Mouse (Mus musculus): ENCODE data around the gene Calcb. TPM values are rescaled to one million over a fixed set of nuclear protein-coding genes. Genes with fewer than 3 reads are reported as not detected.
"Not testable (repeated sequence)": the region's sequence is repeated elsewhere in the genome, so short reads cannot be mapped to it uniquely, and the experiment has no call there.

The Calcb gene
- polyA plus RNA-seq, 1 experiment from 2014 or later, result 2.2 TPM

DNA sequence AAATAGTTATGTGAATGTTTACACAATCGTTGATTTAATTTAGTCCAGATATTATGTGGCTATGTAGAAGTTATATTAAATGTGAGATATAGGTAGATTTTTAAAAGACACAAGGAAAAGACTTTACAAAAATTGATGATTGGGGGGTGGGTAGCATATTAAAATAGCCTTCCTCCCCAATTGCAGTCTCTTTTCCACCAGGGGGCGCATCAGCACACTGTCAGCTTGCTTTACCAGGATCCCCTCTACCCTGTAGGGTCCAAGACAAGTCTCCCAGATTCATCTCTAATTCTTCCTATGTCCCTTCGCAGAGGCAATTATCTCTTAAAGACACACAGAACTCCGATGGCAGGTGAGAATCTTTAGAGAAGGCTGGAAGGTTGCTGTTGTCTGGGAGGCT is 13.3 kb downstream of the Calcb start:
- not testable (repeated sequence) for H3K27ac ChIP-seq (replicated peaks); H3K4me3 ChIP-seq (replicated peaks); H3K27me3 ChIP-seq; H3K4me2 ChIP-seq (replicated peaks); H3K36me3 ChIP-seq; ATAC-seq (ENCODE audit: insufficient number of reproducible peaks, low FRiP score, low TSS enrichment, low read depth); H3K4me1 ChIP-seq; H3K9ac ChIP-seq; H3K9me3 ChIP-seq (replicated peaks)
- 37% methylated on average over 4 of the region's 4 CpGs for WGBS

- Histone ChIP-seq H3K4me2 (replicated peaks) (no peak overlapping the region), H3K4me3 (replicated peaks) (no peak overlapping the region), H3K36me3 (no peaks in the 10 kb centered on the region), H3K27ac (replicated peaks) (no peak overlapping the region), H3K4me1 (no peaks in the 10 kb centered on the region), H3K9ac (no peak overlapping the region), H3K9me3 (replicated peaks) (no peaks in the 10 kb centered on the region), H3K27me3 (no peaks in the 10 kb centered on the region)
- ATAC-seq (ENCODE audit: insufficient number of reproducible peaks, low FRiP score, low TSS enrichment, low read depth), result no peak
- whole genome bisulfite sequencing, result 72% methylated on average over 5 of the region's 5 CpGs
Measured at GRCm38 (mm10) chr7:114736256-114736655, 17.8 kb downstream of the Calcb start.

GRCm38 (mm10) chr7:114738166-114738565 is 19.7 kb downstream of the Calcb start:
- Histone ChIP-seq H3K9ac (no peak overlapping the region), H3K36me3 (no peaks in the 10 kb centered on the region), H3K4me1 (no peaks in the 10 kb centered on the region), H3K4me2 (replicated peaks) (no peak overlapping the region), H3K27me3 (no peaks in the 10 kb centered on the region), H3K9me3 (replicated peaks) (no peaks in the 10 kb centered on the region), H3K4me3 (replicated peaks) (no peak overlapping the region), H3K27ac (replicated peaks) (no peak overlapping the region)
- peak; percentile 69; the same call in 1 of the 2 replicates for ATAC-seq (ENCODE audit: insufficient number of reproducible peaks, low FRiP score, low TSS enrichment, low read depth)

GRCm38 (mm10) chr7:114740360-114741165 is 22.1 kb downstream of the Calcb start:
- no peaks in the 10 kb centered on the region for H3K36me3 ChIP-seq
- H3K9ac ChIP-seq, result no peak overlapping the region
- no peak overlapping the region for H3K4me2 ChIP-seq (replicated peaks)
- H3K4me3 ChIP-seq (replicated peaks), result no peak overlapping the region
- H3K27ac ChIP-seq (replicated peaks), result no peak overlapping the region
- WGBS, result 52% methylated on average over 6 of the region's 6 CpGs
- no peaks in the 10 kb centered on the region for H3K9me3 ChIP-seq (replicated peaks)
- peaks cover 11% of the 10 kb centered on the region for H3K4me1 ChIP-seq
- 0 out of 2 replicates have a peak, but pooled peaks cover under 1% of the 10 kb centered on the region for H3K27me3 ChIP-seq
- no peak for ATAC-seq (ENCODE audit: insufficient number of reproducible peaks, low FRiP score, low TSS enrichment, low read depth)

DNA sequence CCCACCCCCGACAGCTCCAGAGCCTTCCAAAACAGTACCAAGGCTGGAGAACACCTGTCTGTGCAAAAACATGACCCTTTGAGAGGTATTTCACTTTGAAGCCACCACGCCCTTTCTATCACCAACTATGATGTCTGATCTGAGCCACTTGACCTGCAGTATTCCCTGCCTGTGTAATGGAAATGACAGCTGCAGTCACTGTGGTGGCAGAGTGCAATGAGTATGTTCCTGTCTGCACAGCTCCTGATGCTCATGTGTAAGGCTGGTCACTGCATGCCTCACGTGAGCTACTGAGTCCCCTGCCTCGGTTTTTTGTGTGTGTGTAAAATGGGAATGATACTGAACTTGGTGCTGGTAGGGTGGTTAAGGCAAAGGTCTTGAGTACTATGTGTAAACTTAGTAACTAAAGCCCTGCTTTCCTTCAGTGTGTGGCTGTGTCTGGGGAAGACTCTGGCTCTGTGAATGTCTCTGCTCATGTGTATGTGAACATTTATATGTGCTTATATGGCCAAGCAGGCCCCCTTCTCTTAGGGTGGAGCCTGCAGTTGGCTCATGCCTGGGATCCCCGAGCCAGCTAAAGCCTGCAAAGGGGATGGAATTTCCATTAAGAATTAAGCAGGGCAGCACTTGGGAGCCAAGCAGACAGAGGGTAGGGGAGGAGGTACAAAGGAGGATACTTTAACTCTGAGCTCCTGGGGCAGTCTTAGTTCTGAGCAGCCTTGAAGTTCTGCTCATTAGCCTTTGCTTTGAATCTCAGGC is 24.8 kb downstream of the Calcb start, which contains the start of gene Insc:
TSS of gene Insc (plus strand) at position 673 of the 759 bp plus-strand sequence.
- Histone ChIP-seq H3K4me3 (replicated peaks) (no peak within 1 kb of the TSS), H3K27ac (replicated peaks) (no peak within 1 kb of the TSS), H3K27me3 (0 out of 2 replicates have a peak, but pooled peaks cover 11% of the 10 kb centered on the region), H3K4me2 (replicated peaks) (no peak within 1 kb of the TSS), H3K9ac (no peak within 1 kb of the TSS), H3K9me3 (replicated peaks) (no peaks in the 10 kb centered on the region), H3K4me1 (peaks cover 15% of the 10 kb centered on the region), H3K36me3 (no peaks in the 10 kb centered on the region)
- 67% methylated on average over 5 of the region's 5 CpGs for WGBS
- no peak for ATAC-seq (ENCODE audit: insufficient number of reproducible peaks, low FRiP score, low TSS enrichment, low read depth)

DNA sequence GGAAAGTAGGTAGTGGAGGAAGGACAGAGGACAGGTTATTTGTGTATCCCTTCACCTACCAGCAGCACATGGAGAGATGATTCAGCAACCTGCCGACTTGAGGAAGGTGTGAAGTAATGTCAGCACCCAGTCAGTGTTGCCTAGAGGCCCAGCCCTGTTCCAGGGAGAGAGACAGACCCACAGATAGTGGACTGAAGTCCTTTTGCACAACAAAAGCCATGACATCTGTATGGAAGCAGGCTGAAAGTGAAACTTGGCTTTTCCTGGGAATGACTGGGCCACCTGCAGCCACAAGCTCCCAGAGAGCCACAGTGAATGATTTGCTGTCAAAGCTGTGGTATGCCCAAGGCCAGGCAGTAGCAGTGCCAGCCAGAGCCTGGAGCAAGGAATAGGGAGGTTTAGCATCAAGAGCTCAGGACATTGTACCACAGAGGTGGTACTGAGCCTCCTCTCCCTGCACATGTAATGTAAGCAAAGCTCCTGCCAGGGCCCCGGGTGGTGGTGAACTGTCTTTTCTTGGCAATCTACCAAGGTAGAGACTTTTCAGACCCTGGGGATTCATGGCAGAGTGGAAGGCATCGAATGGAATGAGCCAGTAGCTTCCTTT is 26.3 kb downstream of the Calcb start:
- no peak overlapping the region for H3K9ac ChIP-seq
- no peak for ATAC-seq (ENCODE audit: insufficient number of reproducible peaks, low FRiP score, low TSS enrichment, low read depth)
- peak overlapping the region; percentile 53; the same call in 1 of the 2 replicates for H3K27ac ChIP-seq (replicated peaks)
- no peaks in the 10 kb centered on the region for H3K9me3 ChIP-seq (replicated peaks)
- peak overlapping the region; percentile 69 for H3K4me2 ChIP-seq (replicated peaks)
- 0 out of 2 replicates have a peak, but pooled peaks cover 11% of the 10 kb centered on the region for H3K27me3 ChIP-seq
- H3K4me1 ChIP-seq, result peaks cover 15% of the 10 kb centered on the region
- 30% methylated on average over 3 of the region's 3 CpGs for WGBS
- H3K4me3 ChIP-seq (replicated peaks), result no peak overlapping the region
- no peaks in the 10 kb centered on the region for H3K36me3 ChIP-seq

DNA sequence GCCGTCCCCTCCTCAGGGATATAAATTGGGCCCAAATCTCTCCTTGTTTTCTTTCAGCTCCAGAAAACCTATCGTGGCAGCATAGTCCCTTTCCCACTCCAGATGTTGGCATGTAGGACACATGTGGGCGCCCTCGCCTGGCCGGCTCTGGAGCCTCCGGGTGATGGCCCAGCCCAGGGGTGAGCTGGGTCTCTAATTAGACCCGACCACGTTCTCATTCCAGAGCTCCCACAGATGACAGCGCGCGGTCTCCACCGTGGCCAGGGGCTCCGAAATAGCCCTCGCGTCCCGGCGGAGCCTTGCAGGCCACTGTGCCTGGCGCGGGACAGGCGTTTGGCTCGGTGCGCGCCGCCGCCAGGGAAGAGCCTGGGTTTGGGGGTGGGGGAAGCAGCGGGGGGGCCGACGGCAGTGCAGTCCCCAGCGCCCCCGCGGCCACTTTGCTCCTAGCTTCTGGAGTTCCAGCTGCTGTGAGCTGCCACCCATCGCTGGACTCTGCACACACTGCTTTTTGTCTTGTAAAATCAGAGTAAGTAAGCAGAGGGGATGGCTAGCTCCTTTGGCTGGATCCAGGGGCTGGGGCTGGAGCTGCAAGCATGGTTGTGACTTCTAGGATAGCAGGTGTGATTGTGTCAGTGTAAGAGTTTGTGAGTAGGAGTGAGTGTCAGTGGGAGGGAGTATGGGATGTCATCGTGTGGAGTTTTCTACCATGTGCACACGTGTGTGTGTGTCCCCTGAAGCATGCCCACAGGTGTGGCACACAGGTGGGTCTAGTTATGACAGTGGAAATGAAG is 27.2 kb downstream of the Calcb start:
- H3K4me1 ChIP-seq, result peaks cover 15% of the 10 kb centered on the region
- H3K4me3 ChIP-seq (replicated peaks), result peak overlapping the region; percentile 38
- 3% methylated on average over 34 of the region's 34 CpGs for WGBS
- no peaks in the 10 kb centered on the region for H3K9me3 ChIP-seq (replicated peaks)
- ATAC-seq (ENCODE audit: insufficient number of reproducible peaks, low FRiP score, low TSS enrichment, low read depth), result peak; percentile 85
- no peaks in the 10 kb centered on the region for H3K36me3 ChIP-seq
- H3K4me2 ChIP-seq (replicated peaks), result peak overlapping the region; percentile 69
- H3K9ac ChIP-seq, result no peak overlapping the region; the same call in 1 of the 2 replicates
- peak overlapping the region; percentile 53; the same call in 1 of the 2 replicates for H3K27ac ChIP-seq (replicated peaks)
- 0 out of 2 replicates have a peak, but pooled peaks cover 11% of the 10 kb centered on the region for H3K27me3 ChIP-seq

- H3K4me3 ChIP-seq (replicated peaks), result no peak overlapping the region
- no peak overlapping the region for H3K27ac ChIP-seq (replicated peaks)
- no peaks in the 10 kb centered on the region for H3K9me3 ChIP-seq (replicated peaks)
- 0 out of 2 replicates have a peak, but pooled peaks cover 11% of the 10 kb centered on the region for H3K27me3 ChIP-seq
- ATAC-seq (ENCODE audit: insufficient number of reproducible peaks, low FRiP score, low TSS enrichment, low read depth), result no peak
- H3K4me1 ChIP-seq, result peaks cover 15% of the 10 kb centered on the region
- H3K36me3 ChIP-seq, result no peaks in the 10 kb centered on the region
- no peak overlapping the region for H3K9ac ChIP-seq
- no peak overlapping the region for H3K4me2 ChIP-seq (replicated peaks)
- WGBS, result 46% methylated on average over 3 of the region's 3 CpGs
Measured at GRCm38 (mm10) chr7:114747596-114747995, 29.2 kb downstream of the Calcb start.

GRCm38 (mm10) chr7:114748239-114748638 is 29.8 kb downstream of the Calcb start:
- H3K4me3 ChIP-seq (replicated peaks), result no peak overlapping the region
- no peak overlapping the region for H3K27ac ChIP-seq (replicated peaks)
- H3K4me1 ChIP-seq, result peaks cover 15% of the 10 kb centered on the region
- no peaks in the 10 kb centered on the region for H3K9me3 ChIP-seq (replicated peaks)
- H3K27me3 ChIP-seq, result 0 out of 2 replicates have a peak, but pooled peaks cover 11% of the 10 kb centered on the region
- H3K36me3 ChIP-seq, result no peaks in the 10 kb centered on the region
- H3K4me2 ChIP-seq (replicated peaks), result no peak overlapping the region
- WGBS, result 50% methylated on average over 4 of the region's 4 CpGs
- H3K9ac ChIP-seq, result no peak overlapping the region
- ATAC-seq (ENCODE audit: insufficient number of reproducible peaks, low FRiP score, low TSS enrichment, low read depth), result no peak

DNA sequence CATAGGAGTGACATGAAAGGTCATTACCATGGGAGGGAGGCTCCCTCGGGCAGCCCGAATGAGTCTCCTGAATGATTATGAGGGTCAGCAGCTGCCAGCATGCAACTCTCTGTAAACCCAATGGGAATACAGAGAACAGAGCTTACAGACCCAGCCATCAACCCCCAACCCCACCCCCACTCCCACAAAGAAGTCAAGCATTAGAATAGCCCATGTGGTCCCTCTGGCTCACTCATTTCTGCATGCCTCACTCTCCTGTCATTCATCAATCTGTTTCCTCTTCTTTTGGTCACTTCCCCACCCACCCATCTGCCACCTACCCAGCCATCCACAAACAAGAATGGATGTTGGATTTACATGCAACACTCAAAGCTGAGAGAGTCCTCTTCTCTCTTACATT is 35.0 kb downstream of the Calcb start:
- H3K4me3 ChIP-seq (replicated peaks), result no peak overlapping the region
- 71% methylated on average over 2 of the region's 2 CpGs for WGBS
- ATAC-seq (ENCODE audit: insufficient number of reproducible peaks, low FRiP score, low TSS enrichment, low read depth), result no peak
- H3K36me3 ChIP-seq, result no peaks in the 10 kb centered on the region
- H3K27me3 ChIP-seq, result no peaks in the 10 kb centered on the region
- no peak overlapping the region for H3K4me2 ChIP-seq (replicated peaks)
- H3K9me3 ChIP-seq (replicated peaks), result no peaks in the 10 kb centered on the region
- no peaks in the 10 kb centered on the region for H3K4me1 ChIP-seq
- no peak overlapping the region for H3K9ac ChIP-seq
- H3K27ac ChIP-seq (replicated peaks), result no peak overlapping the region

Measured in embryonic facial prominence, embryonic 15.5 days (tissue).